Mouse (Mus musculus): ENCODE data around the gene Trmt10a.

Gene Trmt10a

GRCm38 (mm10) chr3:138143315-138144059 is at the start of gene Trmt10a:
Gene Trmt10a, plus strand, starts transcription at chr3:138143448.
- peak; percentile 100 for DNase-seq

GRCm38 (mm10) chr3:138095301-138095700 is 47.9 kb upstream of the Trmt10a start:
- DNase-seq = no peak

GRCm38 (mm10) chr3:138095718-138096117 is 47.5 kb upstream of the Trmt10a start:
- DNase-seq = no peak

DNA sequence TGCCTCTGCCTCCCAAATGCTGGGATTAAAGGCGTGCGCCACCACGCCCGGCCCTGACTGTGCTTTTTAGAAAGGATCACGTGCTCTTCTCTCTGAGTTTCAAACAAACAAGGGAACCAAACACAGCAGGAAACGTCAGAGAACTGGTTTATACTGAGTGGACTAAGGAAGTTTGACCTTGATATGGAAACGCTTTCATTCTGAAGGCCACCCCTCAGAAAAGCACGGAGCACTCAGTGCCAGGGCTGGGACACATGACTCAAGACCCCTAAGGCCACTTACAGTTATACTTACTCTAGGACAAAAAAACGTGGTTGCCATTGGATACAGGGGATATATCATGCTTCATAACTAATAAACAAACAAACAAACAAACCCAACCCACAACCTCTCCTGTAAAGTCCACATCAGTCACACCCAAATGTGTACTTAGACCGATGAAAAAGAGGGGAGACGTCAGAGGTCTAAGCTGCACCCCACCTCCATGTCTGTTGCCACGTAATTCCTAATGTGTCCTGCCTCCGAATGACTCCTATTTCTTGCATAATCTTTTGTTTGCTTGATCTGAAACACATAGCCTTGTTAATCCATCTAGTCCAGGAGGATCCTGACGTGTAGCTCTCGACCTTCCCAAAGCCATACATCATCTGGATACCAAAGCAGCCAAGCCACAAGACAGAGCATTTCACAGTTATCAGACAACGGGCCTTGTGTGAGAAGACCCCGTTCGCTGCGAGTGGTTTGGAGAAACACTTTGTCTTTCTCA is 46.8 kb upstream of the Trmt10a start:
- no peak for DNase-seq

DNA sequence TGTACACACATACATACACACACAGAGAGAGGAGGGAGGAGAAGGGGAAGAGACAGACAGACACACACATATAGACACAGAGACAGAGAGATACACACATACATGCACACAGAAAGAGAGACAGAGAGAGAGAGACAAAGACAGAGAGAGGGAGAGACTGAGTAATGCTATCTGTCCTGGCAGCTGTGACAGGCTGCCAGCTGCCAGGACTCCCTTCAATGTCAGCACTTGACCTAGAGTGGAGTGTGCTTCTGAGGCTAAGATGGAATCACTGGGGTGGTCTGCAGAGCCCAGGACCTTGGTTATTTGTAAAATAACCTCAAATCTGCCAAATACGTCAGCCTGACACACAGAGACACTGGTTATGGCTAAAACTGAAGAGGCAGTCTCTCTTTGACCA is 45.5 kb upstream of the Trmt10a start:
- DNase-seq = no peak

DNA sequence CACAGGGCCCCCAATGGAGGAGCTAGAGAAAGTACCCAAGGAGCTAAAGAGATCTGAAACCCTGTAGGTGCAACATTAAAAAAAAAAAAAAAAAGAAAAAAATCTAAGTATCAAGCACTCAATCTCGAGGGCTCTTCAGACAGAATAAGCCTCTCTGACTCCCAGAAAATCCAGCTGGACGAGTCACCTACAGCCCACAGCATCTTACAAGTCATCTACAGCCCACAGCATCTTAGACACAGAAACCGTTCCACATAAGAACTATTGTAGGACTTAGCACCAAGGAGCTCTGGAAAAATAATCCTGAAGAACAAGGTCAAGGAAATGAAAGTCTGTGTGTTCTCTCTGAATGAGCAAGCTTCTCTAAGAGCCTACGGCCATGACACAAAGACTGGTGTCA is 41.3 kb upstream of the Trmt10a start:
- DNase-seq = no peak

- peak; percentile 84 for DNase-seq
Measured at GRCm38 (mm10) chr3:138103690-138104089, 39.6 kb upstream of the Trmt10a start.

DNA sequence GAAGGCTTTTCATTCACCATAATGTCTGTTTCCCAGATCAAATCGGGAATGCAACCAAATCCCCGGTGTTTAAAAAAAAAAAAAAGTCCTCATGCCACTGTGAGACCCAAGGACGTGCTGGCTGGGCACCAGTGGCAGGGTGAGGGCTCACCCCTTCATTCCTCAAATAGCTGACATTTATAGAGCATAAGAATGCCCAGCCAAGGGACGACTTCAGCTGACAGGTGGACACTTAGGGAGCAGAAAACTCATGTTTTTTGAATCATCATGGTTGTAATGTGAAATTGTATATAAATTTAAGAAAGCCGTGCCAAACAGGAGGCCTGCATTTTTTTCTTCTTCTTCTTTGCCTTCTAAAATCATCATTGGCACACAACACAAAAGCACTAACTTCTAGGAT is 38.2 kb upstream of the Trmt10a start:
- DNase-seq = no peak

DNA sequence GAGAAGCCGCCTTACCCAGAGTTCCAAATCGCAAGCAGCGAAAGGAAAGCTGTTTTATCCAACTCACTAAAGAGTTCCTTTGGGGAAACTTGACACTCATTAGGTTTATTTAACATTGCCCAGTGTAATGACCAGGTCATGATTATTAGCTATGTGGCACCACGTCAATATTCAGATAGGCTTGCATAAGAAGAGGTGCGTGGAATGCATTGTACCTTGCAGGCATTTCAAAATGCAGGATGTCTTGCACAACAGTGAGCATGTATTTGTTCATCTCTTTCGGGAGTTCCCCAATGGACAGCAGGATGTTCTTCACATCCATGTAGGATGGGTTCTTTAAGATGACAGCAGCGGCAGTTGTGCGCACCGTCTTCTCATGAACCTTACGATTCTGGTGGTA is 36.4 kb upstream of the Trmt10a start:
- no peak for DNase-seq

- peak; percentile 72 for DNase-seq
Measured at GRCm38 (mm10) chr3:138110910-138111782, 32.1 kb upstream of the Trmt10a start.

GRCm38 (mm10) chr3:138114106-138114505 is 29.1 kb upstream of the Trmt10a start:
- DNase-seq = no peak

DNA sequence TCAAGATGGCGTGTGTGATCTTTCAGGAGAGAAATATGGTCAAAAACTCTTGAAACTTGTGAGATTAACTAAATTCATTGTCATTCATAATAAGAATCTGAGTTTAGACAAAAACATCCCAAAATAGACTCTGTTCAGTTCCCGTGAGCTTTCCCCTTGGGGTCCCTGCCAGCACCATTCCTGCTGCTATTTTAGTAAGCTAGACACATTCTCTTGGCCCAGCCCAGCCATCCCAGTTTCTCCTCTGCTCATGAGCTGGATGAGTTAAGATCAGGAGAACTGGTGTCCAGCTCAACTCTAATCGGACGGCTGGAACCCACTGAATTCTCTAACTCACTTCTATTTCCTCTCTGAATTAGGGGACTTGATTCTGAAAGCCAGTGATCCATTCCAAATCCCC is 26.4 kb upstream of the Trmt10a start:
- DNase-seq = peak; percentile 96

GRCm38 (mm10) chr3:138118392-138118791 is 24.9 kb upstream of the Trmt10a start:
- DNase-seq = no peak

GRCm38 (mm10) chr3:138118831-138119230 is 24.4 kb upstream of the Trmt10a start:
- peak; percentile 87 for DNase-seq

GRCm38 (mm10) chr3:138119444-138120105 is 23.7 kb upstream of the Trmt10a start:
- peak; percentile 85 for DNase-seq

- DNase-seq = no peak
Measured at GRCm38 (mm10) chr3:138121461-138121860, 21.8 kb upstream of the Trmt10a start.

- DNase-seq = peak; percentile 85
Measured at GRCm38 (mm10) chr3:138123842-138124241, 19.4 kb upstream of the Trmt10a start.

DNA sequence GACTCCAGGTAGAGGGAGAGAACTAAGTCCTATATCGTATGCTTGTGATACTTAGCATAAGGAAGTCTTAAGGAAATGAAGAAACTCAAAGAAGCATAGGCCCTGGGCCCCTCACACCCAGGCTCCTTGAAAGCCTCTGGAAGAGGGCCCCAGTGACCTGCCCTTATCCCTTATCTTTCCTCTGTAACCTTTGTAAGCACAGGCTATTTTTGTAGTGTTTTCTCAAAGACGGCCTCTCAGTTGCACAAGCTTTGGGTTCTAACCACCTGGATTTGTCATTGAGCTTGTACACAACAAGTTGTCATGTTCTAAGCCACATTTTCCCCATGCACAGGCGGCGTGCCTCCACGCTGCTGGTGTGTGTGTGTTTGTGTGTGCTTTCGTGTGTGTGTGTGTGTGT is 14.1 kb upstream of the Trmt10a start:
- DNase-seq = no peak

GRCm38 (mm10) chr3:138130692-138131091 is 12.6 kb upstream of the Trmt10a start:
- no peak for DNase-seq

- no peak for DNase-seq
Measured at GRCm38 (mm10) chr3:138131168-138131567, 12.1 kb upstream of the Trmt10a start.

DNA sequence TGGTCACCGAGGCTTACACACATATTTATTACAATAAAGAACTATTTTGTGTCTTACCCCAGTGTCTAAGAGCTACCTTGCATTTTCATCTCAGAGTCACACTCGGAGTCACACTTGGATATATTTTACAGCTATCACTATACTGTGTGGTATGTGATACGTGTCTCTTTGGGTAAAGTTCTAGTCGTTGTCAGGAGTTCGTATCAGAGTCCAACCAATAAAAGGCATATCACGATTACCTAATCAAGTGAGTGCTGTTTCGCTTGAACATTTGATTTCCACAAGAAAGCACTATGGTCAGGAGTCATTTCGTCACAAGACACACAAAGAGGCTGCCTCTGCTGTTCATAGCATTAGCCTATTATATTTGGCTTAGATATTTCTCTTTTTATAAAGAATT is 9.8 kb upstream of the Trmt10a start:
- no peak for DNase-seq

- no peak for DNase-seq
Measured at GRCm38 (mm10) chr3:138133916-138134315, 9.3 kb upstream of the Trmt10a start.

DNA sequence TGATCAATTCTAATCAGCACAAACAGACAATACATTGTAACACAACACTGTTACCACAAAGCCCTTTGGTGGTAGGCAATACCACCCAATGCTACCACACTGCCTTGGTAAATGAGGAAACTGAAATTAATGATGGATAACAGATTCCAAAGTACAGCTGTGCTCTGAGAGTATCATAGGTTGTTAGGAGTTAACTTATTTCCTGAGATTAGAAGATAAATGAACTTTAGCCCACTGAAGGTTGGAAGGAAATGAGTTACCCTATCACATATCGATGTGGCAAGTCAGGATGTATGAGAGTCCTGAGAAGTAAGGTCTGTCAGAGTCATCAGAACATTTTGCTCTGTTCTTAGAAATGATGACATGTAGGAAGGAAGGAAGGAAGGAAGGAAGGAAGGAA is 8.7 kb upstream of the Trmt10a start:
- no peak for DNase-seq
